Mouse (Mus musculus): ENCODE measurements around the gene Crisp3. TPM values are rescaled to one million over a fixed set of nuclear protein-coding genes. Genes with fewer than 3 reads are reported as not detected.
"Not testable (repeated sequence)": the region's sequence is repeated elsewhere in the genome, so short reads cannot be mapped to it uniquely, and the experiment has no call there.

Gene Crisp3
- total RNA-seq (2021), result not detected
- long read RNA-seq, experiment 1, result 0 reads
- long read RNA-seq, experiment 2, result 0 reads

DNA sequence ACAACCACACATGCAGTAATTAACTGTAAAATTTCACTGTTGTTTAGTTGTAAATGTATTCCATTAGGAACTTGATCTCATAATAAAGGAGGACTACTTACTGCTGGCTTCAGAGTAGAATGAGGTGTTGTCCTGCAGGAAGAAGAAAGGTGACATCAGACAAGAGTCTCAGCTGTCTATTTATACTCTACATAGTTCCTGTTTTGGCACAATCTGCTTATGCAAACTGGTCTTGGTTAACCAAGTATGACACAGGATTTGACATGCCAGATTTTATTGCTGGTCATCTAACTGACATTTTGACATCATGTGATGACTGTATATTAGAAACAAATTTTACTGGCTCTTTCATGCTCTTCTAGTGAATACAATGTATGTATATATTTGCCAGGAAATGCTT lies at the start of gene Crisp3:
Crisp3 (minus strand) TSS at position 154 of the 400 bp plus-strand sequence.
- DNase-seq (ENCODE audit: low spot score in 2 of 2), result no peak

DNA sequence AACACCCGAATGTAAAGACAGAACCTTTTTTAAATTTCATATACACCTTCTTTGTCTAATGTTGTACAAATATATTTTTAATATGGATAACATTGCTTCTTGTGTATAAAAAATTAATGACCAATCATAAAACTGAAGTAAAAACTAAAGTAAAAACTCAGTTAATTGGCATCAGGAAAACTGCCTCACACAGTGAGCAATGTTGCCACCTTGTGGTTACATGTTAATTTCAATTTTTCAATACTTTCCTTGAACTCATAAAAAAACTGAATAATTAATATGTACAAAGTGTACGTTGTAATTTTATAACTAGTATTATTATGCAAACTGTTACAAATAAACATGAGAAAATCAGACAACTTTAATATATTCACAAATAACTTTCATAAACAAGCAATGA lies 43.3 kb upstream of the Crisp3 start:
- no peak for DNase-seq (ENCODE audit: low spot score in 2 of 2)

DNA sequence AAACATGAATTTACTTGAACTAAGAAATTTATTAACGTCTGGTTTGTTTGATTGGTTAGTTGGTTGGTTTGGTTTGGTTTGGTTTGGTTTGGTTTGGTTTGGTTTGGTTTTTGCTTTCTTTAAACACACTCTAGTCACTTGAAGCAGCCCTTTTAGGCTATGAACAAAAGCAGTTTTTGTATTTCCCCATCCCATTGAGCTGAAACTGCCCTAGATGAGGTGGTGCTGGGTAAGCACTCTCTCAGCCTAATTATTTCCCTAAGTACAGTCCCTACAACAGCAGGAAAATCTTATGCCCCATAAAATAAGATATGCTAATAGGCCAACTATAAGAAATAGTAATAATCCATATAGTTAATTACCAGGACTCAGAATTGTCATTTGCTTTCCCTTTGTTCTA lies 33.4 kb upstream of the Crisp3 start:
- DNase-seq (ENCODE audit: low spot score in 2 of 2), result no peak

DNA sequence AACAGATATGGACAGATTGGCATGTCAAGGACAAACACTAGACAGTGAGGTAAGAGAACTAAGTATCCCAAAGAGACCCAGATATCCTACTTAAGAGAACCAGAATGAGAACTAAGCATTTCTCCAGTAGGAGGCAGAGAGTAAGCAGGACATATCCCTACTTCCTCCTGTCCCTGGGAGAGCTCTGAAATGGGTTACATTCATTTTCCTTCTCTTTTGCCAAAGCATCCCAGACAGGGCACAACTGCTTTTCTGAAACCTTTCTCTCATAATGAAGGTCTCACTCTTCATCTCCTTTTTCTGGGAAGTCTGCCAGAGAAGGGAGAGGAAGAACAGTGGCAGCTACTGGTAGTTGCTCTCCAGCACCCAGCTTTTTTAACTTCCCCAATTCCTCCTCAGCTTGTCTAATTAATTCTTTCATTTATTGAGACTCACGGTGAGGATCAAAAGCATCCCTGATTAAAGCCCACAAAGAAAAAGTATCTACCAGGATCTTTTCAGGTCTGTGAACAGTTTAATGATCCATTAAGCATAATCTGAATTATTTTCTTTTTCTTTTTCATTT lies 32.9 kb upstream of the Crisp3 start:
- DNase-seq (ENCODE audit: low spot score in 2 of 2), result no peak

DNA sequence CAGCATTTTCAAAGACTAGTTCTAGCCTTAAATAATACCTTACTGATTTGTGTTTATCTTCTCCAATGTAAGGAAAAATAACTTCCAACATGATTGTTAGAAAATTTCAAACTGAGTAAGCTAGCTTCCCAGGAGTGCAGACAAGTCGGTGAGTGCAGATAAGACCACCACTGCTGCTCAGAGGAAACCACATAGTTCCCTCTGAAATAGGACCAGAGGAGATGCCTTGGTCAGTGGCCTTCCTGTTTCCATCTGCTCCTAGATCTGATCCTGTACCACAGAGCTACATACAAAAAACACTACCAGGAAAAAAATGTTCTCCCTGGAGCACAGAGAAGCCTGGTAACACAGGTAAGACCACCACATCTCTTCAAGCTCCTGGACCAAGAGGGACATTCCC lies 10.4 kb upstream of the Crisp3 start:
- DNase-seq (ENCODE audit: low spot score in 2 of 2), result no peak

DNA sequence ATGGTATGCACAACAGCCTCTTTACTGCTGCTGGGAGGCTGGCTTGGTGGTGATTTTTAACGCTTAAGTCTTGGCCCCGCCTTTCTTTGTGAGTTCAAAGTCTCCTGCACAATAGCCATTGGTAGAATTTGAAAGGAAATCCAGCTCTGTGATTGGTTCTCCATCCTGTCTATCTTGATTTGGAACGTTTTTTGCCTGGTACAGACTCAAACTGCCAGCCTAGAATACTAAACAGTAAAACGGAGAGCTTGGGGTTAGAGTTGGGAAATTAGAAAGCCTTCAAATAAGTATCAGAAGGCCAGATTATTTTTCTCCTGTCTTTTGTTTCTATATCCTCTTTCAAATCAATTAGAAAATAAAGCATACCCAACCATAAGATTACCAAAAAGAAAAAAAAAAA lies 33.5 kb downstream of the Crisp3 start, which contains the start of gene Pgk2:
Pgk2 (minus strand) TSS at position 101 of the 400 bp plus-strand sequence.
- DNase-seq (ENCODE audit: low spot score in 2 of 2), result no peak

DNA sequence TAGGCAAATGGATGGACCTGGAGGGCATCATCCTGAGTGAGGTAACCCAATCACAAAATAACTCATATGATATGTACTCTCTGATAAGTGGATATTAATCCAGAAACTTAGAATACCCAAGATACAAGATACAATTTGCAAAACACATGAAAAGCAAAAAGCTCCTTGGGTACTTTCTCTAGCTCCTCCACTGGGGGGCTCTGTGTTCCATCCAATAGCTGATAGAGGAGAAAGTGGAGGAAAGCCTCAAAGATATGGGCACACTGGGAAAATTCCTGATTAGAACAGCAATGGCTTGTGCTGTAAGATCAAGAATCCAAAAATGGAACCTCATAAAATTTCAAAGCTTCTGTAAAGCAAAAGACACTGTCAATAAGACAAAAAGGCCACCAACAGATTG lies 40.3 kb downstream of the Crisp3 start:
- DNase-seq (ENCODE audit: low spot score in 2 of 2), result not testable (repeated sequence)

DNA sequence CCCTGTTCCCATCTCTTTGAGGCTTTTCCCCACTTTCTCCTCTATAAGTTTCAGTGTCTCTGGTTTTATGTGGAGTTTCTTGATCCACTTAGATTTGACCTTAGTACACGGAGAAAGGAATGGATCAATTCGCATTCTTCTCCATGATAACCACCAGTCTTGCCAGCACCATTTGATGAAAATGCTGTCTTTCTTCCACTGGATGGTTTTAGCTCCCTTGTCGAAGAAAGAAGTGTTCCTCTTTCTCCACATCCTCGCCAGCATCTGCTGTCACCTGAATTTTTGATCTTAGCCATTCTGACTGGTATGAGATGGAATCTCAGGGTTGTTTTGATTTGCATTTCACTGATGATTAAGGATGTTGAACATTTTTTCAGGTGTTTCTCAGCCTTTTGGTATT lies 51.9 kb downstream of the Crisp3 start:
- DNase-seq (ENCODE audit: low spot score in 2 of 2), result not testable (repeated sequence)

Other genes starting within 250 kb of the Crisp3 start
- gene AC192777.2, start 146.8 kb downstream of the Crisp3 start, total RNA-seq (2021), result not detected
- gene Pgk2, start 33.6 kb downstream of the Crisp3 start, total RNA-seq (2021), result not detected
- not detected for gene Crisp1, start 76.9 kb upstream of the Crisp3 start, total RNA-seq (2021)